Mouse (Mus musculus) adrenal gland, postnatal 10 days (tissue): ENCODE results near the gene Scamp1. TPM values are rescaled to one million over a fixed set of nuclear protein-coding genes. Genes with fewer than 3 reads are reported as not detected.
"Not testable (repeated sequence)": the region's sequence is repeated elsewhere in the genome, so short reads cannot be mapped to it uniquely, and the experiment has no call there.

Source experiments
- DNase-seq: peaks from one replicate; pipeline ENCODE4 v3.0.0; 2021; ENCODE audit warnings: mixed read lengths
- long read RNA-seq, 2 experiments: library from polyadenylated mRNA; stranded (forward); transcript quantifications; one replicate each; pipeline ENCODE4 v2.0.0; 2021
- total RNA-seq, 2 experiments: library from RNA; stranded (reverse); gene quantifications; 2 replicates each; pipeline ENCODE4 v1.2.3; 2021

The Scamp1 gene
- total RNA-seq = 10 to 100 TPM; 39.2 to 45.3 TPM
- long read RNA-seq, experiment 1, full-length matches to known transcripts = 41 of 55 reads
- long read RNA-seq, experiment 1, partial matches to known transcripts = 3 of 55 reads
- long read RNA-seq, experiment 1, other reads (novel, unspliced or antisense) = 11 of 55 reads
- long read RNA-seq, experiment 2, full-length matches to known transcripts = 49 of 57 reads
- long read RNA-seq, experiment 2, partial matches to known transcripts = 2 of 57 reads
- long read RNA-seq, experiment 2, other reads (novel, unspliced or antisense) = 6 of 57 reads

DNA sequence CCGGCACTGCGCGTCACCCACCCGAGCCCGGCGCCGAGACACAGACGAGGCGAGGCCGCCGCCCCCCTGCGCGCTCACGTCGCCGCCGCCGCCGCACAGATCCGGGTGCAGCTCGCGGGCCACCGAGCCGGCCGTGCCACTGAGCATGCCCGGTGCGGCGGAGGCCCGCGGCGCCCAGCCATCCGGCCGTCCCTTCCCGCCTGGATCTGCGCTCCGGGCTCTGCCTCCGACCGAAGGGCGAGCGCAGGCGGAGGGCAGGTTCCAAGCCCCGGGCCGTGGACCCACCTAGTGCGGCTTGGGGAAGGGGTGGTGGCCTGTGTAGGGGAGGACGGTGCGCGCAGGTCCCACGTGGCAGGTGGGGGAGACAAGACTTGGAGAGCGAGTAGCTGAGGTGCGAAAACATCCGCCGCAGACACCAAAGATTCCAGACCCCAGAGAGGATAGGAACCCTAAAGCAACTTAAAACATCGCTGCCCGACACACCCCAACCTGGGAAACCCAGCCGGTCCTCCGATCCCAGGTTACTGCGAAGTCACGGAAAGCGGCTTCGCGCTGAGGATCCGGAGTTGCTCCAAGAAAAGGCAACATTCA, at the start of gene Scamp1:
TSS of gene Scamp1 (minus strand) at position 577 of the 591 bp plus-strand sequence.
- DNase-seq = peak; percentile 95

DNA sequence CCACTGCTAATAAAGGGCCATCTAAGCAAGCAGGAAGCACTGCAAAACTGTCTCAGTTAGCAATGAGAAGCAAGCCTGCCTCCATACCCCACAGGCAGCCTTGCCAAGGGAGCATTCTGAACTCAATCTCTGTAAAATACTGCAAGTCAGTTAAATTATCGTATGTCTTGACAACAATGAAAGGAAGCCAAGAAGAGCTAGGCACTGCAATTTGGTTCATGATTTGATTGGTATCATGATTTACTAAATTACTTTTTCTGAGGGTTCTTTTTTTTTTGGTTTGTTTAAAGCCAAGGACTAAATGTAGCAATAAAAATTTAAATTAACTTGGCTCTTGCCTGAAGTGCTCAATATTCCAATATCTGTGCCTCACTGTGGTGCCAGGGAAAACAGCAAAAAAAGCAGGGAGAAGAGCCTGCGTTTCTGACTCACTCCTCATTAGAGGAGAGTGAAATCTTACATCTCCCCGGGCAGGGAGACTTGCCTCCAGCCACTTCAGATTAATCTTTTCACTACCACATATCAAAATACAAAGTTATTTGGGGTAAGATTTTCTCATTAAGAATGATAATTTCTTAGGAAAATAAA, 44.8 kb upstream of the Scamp1 start:
- no peak for DNase-seq

DNA sequence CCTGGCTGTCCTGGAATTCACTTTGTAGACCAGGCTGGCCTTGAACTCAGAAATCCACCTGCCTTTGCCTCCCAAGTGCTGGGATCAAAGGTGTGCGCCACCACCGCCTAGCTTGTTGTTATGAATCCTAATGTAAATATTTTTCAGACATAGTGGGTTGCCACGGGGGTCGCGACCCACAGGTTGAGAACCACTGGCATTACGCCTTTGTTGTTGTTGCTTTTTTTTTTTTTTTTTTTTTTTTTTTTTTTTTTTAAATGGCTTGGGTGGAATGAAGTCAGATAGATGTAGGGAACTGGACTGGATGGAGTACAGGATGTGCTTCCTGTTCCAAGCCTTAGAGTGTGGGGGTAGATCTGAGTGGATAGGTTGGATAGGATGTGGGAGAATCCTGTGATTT, 43.3 kb upstream of the Scamp1 start:
- not testable (repeated sequence) for DNase-seq

DNA sequence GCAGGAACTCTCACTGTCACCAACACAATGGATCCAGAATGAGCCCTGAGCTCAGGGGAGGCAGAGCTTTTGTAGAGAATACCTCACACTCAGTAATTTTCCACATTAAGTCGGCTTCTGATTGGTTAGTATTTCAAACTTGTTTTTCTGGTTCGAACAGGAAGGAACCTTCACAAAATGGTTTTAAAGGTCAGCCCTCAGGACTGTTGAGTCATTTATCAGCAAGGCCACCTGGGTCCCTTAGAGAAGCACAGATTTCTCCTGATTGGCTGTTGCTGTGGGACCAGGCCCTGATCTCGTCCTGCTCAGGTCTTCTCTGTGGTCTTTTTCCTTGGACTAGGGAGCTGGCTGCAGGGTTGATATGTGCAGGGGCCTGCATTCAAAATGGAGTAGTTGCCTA, 42.4 kb upstream of the Scamp1 start:
- DNase-seq = peak; percentile 69

DNA sequence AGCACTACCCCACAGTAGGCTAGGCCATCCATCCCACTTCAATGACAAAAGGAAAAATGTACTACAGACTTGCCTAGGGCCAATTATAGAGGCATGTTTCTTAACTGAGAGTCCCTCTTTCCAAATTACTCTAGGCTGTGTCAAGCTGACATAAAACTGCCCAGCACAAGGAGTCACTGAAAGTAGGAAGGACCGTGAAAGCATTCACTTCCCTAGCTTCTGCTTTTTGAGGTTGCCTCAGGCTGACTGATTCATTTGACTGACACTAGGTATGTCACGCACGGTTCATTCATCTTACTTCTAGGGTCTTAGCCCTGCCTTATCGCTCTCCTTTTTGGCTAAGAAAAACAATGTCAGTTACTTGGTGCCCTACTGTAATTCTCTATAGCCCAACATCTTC, 36.8 kb upstream of the Scamp1 start:
- no peak for DNase-seq

DNA sequence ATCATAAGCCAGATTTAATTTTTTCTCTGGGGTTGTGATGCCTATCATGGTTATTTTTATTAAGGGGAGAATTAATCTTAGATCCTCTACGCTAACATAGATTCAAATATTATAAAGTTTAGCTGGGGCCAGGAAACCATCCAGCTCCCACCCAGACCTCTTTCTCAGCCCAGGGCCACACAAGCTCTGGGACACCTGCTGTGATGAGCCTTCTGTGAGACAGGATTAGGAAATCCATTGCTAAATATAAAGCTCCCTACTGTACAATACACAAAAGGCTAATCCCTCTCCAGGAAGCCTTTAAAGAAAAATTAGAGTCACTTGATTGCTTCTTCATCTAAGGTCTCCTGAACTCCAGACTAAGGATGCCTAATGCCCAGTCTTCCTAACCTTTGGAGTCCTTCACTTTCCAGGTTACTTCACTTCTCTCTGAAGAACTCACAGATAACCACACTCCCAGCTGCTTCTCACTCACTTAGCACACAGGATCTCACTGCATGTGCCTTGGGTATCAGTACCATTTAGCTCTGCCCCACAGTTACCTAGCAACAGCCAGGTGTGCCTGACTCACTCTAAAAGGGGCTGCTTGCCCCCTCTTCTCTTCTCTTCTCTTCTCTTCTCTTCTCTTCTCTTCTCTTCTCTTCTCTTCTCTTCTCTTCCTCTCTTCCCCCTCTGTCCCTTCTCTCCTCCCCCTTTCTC, 35.6 kb upstream of the Scamp1 start:
- no peak for DNase-seq

DNA sequence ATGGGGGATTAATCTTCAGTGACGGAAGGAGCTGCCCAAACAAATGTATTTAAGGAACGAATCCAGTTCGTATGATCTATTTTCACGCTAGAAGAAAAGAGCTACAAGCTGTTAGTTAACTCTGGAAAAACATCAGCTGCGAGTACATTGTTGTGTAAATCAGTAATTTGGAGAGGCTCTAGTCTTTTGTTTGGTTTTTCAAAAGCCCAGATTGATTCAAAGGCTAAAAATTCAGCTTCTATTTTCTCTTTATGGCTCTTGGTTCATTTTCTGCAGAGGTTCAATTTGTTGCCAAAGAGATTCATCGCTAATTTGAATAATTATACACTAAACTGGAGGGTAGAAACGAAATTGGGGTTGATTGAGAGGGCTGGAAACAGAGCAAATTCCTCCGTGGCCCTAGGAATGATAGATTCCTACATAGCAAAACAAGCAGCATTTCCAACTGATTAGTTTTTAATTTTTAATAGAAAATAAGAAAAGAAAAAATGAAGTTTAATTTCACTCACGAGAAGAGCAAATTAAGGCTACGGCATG, 31.4 kb upstream of the Scamp1 start:
- DNase-seq = no peak

DNA sequence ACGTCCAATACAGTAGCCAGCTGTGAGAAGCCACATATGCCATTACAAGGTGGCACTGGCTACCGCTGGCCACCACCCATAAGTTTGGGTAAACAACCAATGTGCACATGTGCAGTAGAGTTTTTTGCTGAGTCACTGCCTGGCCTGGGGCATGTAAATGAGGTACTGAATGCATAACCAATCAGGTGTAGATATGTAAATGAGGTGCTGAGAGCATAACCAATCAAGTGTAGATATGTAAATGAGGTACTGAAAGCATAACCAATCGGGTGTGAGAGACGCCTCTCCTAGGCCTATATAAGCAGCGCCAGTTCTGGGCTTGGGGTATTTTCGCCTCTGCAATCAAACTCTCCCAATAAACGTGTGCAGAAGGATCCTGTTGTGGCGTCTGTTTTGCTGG, 27.2 kb upstream of the Scamp1 start:
- not testable (repeated sequence) for DNase-seq

DNA sequence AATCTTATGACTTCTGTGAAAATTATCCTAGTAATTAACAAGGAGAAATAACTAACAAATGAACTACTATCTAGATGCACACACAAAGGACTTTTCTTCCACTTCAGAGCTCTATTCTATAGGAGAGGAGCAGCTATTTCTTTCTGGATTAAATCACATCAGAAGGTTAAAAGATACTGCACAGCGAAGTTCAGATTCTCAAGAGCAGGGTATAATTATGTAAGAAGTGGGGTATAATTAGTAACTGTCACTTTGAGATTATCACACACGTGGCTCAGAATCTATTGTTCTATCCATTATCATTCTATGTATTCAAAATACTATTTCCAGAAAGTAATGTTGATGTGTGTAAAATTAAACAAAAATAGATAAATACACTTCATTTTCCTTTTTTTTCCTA, 22.6 kb upstream of the Scamp1 start:
- DNase-seq = no peak

DNA sequence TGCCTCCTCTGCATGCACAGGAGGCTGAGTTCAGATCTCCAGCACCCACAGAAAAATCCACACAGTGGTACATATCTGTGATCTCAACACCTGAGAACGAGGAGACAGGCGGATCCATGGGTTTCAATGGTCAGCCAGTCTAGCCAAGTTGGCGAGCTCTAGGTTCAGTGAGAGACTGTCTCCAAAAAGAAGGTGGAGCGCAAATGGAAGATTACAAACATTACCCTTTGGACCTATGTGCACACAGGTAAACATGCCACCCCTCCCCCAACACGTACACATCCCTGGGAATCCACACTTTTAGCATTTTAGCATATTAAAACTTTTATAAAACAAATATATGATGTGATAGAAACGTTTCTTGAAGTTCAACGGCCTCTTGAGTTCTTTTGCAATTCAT, 21.9 kb upstream of the Scamp1 start:
- no peak for DNase-seq

DNA sequence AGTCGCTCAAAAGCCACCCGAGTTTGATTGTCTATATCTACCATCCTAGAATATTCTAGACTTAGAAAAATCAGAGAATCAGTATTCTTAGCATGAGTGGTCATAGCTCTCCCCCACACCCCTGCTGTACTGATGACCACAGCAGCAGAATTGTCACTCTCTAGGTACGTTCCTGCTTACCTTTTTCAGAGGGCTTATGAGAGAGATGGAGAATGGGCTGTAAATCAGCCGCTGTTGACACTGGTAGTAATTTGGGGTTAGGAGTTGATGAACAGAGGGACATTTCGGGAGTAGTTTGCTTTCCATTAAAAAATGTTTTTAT, 21.3 kb upstream of the Scamp1 start:
- DNase-seq = no peak

DNA sequence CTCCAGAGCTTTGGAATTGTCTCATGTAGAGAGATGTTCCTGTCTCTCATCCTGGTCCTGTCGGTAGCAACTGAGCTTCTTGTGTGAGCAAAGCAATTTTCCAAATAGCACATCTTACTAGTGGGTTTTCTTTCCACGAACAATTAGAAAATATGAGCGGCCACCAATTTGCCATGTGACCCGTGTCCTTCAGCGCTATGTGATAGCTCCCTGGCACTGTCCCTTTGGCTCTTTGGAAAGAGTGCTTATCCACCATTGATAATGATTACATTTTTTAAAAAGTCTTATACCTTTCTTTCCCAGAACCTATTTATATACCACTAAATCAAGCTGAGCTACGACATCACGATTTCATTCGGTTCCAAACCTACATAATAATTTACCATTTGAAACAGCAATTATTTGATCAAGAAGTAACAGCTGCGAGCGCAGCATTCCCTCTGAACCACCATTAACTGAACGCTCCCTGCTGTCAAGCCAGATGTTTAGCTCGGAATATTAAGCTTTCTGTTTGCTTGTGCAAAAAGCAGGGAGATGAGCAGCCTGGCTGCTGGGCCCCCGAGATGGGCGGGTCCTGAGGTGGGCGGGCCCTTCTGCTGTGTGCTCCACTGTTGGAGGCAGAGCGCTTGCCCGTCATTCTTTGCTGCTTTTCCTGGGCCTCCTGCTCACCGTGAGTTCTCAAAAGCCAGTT, 20.8 kb upstream of the Scamp1 start:
- peak; percentile 60 for DNase-seq

DNA sequence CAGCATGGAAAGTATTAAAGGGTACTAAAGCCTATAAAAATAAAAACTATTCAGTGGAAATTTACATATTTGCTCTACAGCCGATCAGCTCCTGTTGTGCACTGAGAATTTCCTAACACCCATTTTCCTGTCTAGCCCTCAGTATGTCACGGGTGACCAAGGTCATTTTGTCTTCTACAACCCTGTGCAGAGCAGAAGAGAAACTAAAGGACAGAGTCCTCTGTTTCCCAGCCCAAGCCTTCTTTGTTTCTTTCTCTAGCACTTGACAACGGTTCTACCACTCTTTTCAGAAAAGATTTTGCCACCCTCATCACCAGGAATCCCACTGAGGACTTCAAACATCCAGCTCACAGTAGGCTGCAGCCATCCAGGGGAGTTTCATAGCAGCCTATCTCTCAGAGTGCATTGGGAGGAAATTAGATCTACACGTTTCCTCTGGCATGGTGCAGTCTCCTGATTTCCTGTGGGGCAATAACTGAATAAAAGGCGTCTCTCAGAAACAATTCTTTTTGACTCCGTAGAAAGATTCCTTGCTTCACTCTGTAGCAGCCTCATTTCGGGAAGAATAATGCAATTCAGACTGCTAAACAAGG, 15.4 kb upstream of the Scamp1 start:
- no peak for DNase-seq

DNA sequence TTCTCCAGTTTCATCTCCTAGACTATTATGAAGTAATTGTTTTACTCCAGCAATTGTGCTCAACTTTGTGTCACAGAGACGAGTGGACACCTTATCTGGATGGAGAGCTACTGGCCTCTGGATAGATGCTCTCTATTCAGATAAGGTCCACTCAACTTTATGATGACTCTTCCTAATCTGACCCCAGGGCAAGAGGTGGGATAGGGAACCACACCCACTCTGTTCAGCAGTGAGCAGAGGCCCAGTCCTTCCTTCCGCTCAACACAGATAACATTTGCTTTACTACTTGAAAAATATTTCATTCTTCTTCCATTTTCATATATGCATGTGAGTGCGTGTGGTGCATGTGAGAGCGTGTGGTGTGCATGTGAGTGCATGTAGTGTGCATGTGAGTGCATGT, 14.6 kb upstream of the Scamp1 start:
- DNase-seq = no peak

DNA sequence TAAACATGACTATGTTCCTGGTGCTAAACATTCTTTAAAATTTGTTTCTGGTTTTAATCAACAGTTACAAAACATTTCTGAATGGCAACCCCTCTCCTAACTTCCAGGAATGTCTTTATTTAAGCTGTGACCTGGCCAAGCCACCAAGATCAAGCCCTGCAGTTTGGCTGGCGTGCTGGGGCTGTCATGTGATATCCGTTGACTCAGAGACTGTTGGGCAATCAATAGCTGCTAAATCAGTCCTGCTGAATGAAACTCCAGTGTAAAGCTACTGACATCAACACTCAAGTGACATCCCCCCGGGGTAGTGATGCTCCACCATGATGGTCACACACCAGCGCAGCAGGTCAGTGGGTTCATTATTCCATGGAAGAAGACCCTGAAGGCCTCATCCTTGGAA, 12.7 kb upstream of the Scamp1 start:
- peak; percentile 73 for DNase-seq

DNA sequence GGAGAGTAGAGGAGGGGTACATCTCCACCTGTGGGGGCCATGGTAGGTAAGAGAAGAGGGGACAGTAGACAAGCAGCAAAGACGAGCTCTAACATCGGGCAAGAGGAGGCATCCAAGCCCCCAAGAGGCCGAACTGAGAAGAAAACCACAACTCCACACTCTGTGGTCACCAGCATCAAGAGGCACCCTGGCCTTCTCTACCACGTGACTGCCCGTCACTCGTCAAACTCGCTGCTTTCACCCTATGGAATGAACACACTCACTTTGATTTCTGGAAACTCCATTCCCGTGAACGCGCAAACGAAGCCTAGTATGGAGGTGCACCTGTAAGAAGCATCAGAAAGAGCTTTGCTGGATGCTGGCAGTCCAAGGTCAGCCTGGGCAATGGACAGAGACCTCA, 10.7 kb upstream of the Scamp1 start:
- DNase-seq = no peak

DNA sequence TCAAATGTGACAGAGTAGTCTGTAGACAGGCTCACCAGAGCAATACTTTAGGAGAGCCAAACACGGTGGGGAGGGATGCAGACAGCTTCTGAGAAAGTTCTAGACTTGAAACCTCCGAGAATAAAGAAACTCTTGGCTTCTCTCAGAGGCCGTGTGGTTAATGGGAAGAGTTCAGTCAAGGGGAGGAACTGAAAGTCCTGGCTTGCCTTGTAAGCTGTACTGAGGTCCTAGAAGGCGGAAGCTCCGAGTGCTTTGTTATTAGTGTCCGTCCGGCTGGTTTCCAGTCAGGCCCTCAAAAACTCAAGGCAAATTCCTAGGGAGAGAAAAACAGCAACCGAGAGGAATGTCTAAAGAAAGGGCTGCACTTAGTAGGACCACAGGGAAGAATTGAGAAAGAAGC, 10.3 kb upstream of the Scamp1 start:
- DNase-seq = no peak

DNA sequence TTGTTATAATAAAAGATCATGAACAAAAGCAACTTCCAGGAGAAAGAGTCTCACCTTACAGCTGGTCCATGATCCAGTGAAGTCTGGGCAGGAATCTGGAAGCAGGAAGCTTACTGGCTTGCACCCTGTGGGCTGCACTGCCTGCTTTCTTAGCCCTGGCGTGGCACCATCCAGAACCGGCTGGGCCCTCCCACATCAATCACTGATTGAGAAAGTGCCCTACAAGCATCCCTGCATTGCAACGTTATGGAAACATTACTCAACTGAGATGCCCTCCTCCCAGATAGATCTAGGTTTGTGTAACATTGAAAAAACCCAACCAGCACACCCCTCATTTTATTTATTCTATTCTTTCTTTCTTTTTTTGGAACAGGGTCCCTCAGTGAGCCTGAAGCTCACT, 9.2 kb upstream of the Scamp1 start:
- DNase-seq = no peak

DNA sequence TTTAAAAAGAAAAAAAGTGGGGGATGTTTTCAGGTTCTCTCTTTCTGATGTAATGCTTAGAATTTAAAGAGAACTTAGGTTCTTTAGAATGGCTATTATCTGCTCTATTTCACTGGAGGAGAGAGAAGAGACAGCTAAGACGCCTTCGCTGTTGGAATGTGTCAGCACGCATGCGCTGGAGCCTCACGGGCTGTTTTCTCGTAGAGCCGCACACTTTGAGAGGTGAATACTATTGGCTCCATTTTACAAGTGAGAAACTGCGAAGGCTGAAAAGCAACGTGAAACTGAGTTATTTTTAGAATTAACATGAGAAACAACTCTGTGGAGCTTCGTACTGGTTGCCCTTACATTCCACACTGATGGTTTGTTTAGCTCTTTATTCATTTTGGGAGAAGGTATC, 8.3 kb upstream of the Scamp1 start:
- no peak for DNase-seq

DNA sequence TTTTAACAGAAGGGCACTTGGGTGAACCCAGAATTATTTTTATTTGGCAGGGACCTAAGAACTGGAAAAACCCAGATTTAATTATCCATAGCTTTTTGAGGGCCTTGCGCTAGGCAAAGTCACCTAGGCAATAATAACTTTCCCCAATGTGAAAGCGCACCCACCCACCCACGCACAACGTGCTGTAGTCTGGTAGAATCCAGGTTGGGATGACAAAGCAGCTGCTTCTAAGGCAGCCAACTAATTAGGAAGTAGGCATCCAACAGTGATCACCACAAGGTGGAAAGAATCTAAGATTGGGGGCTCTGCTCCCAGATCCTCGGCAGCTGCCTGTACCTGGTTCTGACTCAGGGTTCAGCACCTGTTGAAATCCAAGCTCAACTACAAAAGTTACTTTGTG, 538 bp upstream of the Scamp1 start:
- DNase-seq = no peak

DNA sequence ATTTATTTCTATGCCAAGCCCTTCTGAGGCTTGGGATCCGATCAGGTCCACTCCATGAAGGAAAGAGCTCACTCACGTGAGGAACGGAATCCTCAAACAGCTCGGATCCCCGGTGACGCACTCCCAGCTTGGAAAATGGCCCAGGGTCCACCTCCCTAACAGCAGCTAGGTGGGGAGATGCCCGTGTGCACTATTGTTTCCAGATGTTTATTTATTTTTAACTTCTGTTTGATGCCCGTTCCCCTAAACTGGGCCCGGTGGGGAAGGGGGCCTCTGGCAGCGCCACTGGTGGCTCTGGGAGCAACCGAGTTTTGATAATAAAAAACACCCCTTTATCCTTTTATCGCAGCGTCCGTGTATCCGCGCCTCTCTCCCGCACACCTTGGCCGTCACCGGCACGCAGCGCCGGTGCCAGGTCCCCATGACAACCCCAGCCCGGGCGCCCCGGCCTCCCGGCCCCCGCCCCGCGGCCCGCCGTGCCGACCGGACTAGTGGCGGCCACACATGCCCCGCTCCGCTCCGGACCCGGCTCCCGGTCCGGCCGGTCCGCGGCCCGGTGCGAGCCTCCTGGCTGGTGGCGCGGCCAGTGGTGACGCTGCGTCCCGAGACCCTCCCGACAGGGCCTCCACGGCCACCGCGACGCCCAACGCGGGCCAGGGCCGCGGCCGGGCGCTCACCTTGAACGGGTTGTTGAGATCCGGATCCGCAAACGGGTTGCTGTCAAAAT, 951 bp downstream of the Scamp1 start:
- peak; percentile 69 for DNase-seq

DNA sequence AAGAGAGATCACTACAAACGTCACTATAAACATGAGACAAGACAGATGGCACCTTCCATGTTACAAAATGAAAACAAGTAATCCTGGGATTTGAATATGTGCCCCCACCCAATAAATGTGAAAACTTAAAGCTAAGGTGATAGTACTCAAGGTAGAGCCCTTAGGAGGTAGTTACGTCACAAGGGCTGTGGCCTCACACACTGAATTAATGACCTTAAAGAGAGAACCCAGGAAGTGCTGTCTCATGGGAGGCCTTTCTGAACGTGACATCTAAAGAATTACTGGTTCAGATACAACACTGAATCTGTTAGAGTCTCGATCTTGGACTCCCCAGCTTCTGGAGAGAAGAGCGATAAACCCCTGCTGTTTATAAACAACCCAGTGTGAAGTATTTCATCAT, 6.2 kb downstream of the Scamp1 start:
- DNase-seq = no peak
